Mouse (Mus musculus): ENCODE results near the gene Trim41.
"Not testable (repeated sequence)": the region's sequence is repeated elsewhere in the genome, so short reads cannot be mapped to it uniquely, and the experiment has no call there.

GRCm38 (mm10) chr11:48846362-48846761, 29.2 kb upstream of the Trim41 start:
- TF ChIP-seq CTCF (IDR thresholded peaks at IDR 0.05; ENCODE audit: low read depth); EP300 (optimal IDR thresholded peaks at IDR 0.05): not testable (repeated sequence)

Measured in stomach, postnatal 0 days (tissue).